Comparison of ENCODE assay signal across 8 mouse cellular contexts in genomic region chr4:71291741-71292149, GRCm38 (mm10).
DNase-seq lines count a peak whose midpoint lies in the region; ATAC-seq lines count a peak whose summit lies in the region.

No protein-coding gene starts in this region.

- DNase-seq in left cerebral cortex, adult 9 months (ENCODE audit: low spot score in 2 of 2): peak; percentile 9 to 10
- DNase-seq in left cerebral cortex, adult 18-20 months (ENCODE audit: low spot score in 2 of 2): no peak
- DNase-seq in lung, postnatal 4 days: peak; percentile 25 to 49
- DNase-seq in thymus, postnatal 36 days: peak; percentile 26 to 34
- DNase-seq in frontal cortex, postnatal 25 days (ENCODE audit: low spot score in 2 of 2): no peak
- DNase-seq in layer of hippocampus, postnatal 36 days: no peak

- H3K9me3 ChIP-seq in heart, embryonic 12.5 days (replicated peaks): peaks cover 20% of the 10 kb centered on the region
- H3K9me3 ChIP-seq in intestine, embryonic 16.5 days (ENCODE audit: control insufficient read depth, low read length): 0 out of 2 replicates have a peak, but pooled peaks cover 3% of the 10 kb centered on the region

- no peaks in the 10 kb centered on the region for H3K27me3 ChIP-seq in heart, embryonic 12.5 days (replicated peaks)
- H3K27me3 ChIP-seq in intestine, embryonic 16.5 days (replicated peaks; ENCODE audit: control insufficient read depth, insufficient read depth, low read length): no peaks in the 10 kb centered on the region

- H3K36me3 ChIP-seq in heart, embryonic 12.5 days: no peaks in the 10 kb centered on the region
- no peaks in the 10 kb centered on the region for H3K36me3 ChIP-seq in intestine, embryonic 16.5 days (ENCODE audit: control insufficient read depth, insufficient read depth, low read length)

- no peak overlapping the region for H3K9ac ChIP-seq in heart, embryonic 12.5 days
- no peak overlapping the region for H3K9ac ChIP-seq in intestine, embryonic 16.5 days (ENCODE audit: low read depth, low read length)

- H3K4me3 ChIP-seq in heart, embryonic 12.5 days: no peak overlapping the region
- no peak overlapping the region for H3K4me3 ChIP-seq in intestine, embryonic 16.5 days (ENCODE audit: low read length)

- ATAC-seq in heart, embryonic 12.5 days (ENCODE audit: insufficient number of reproducible peaks, low FRiP score): no peak
- no peak for ATAC-seq in intestine, embryonic 16.5 days

- H3K4me2 ChIP-seq in heart, embryonic 12.5 days: peak overlapping the region; percentile 10; the same call in 1 of the 2 replicates
- H3K4me2 ChIP-seq in intestine, embryonic 16.5 days (ENCODE audit: low read depth, low read length): no peak overlapping the region

- H3K4me1 ChIP-seq in heart, embryonic 12.5 days (replicated peaks): no peaks in the 10 kb centered on the region
- H3K4me1 ChIP-seq in intestine, embryonic 16.5 days (ENCODE audit: control insufficient read depth, insufficient read depth, low read length): no peaks in the 10 kb centered on the region

- WGBS in heart, embryonic 12.5 days: 74% methylated on average over 10 of the region's 10 CpGs
- WGBS in intestine, embryonic 16.5 days: 83% methylated on average over 10 of the region's 10 CpGs

- no peak overlapping the region for H3K27ac ChIP-seq in heart, embryonic 12.5 days (ENCODE audit: poor library complexity, severe bottlenecking)
- H3K27ac ChIP-seq in intestine, embryonic 16.5 days (ENCODE audit: low read length): no peak overlapping the region

Comparison
In these comparisons a context has a peak if more than half of its experiments do, and no peak if none do; other contexts are left out.
1. DNase-seq: peak in left cerebral cortex, adult 9 months (2 of 2), lung, postnatal 4 days (2 of 2) and thymus, postnatal 36 days (2 of 2); none in left cerebral cortex, adult 18-20 months (0 of 2), frontal cortex, postnatal 25 days (0 of 2) and layer of hippocampus, postnatal 36 days (0 of 2).